17 mouse cellular contexts compared by ENCODE assay signal in genomic region chr1:135252854-135253253, GRCm38 (mm10). TPM values are rescaled to one million over a fixed set of nuclear protein-coding genes. Genes with fewer than 3 reads are reported as not detected.
DNase-seq lines count a peak whose midpoint lies in the region; ATAC-seq and TF ChIP-seq lines count a peak whose summit lies in the region.
"Had no signal": no experiment of that assay in that cellular context is flagged by ENCODE, and none has a peak within 500 bp of the region (broad histone marks: within the 10 kb centered on the region; RNA-seq: fewer than 3 reads in every experiment).

No protein-coding gene starts in this region.

- no peak for TF ChIP-seq POLR2A in cerebellum, adult 2 months (IDR thresholded peaks at IDR 0.05; ENCODE audit: borderline replicate concordance, insufficient read depth, low read length)

- H3K27ac ChIP-seq in embryonic facial prominence, embryonic 15.5 days (replicated peaks): no peak overlapping the region
- H3K27ac ChIP-seq in cerebellum, adult 2 months (ENCODE audit: insufficient read depth, low read length): no peak overlapping the region
- no peak overlapping the region for H3K27ac ChIP-seq in hindbrain, embryonic 16.5 days (ENCODE audit: low read depth, low read length)
- H3K27ac ChIP-seq in forebrain, embryonic 16.5 days (ENCODE audit: low read length): no peak overlapping the region
- H3K27ac ChIP-seq: embryonic facial prominence, embryonic 13.5 days; heart, adult 2 months; hindbrain, embryonic 10.5 days; midbrain, embryonic 10.5 days had no signal

- no peaks in the 10 kb centered on the region for H3K9me3 ChIP-seq in embryonic facial prominence, embryonic 15.5 days (replicated peaks)
- no peaks in the 10 kb centered on the region for H3K9me3 ChIP-seq in hindbrain, embryonic 16.5 days (ENCODE audit: control insufficient read depth, low read length)
- H3K9me3 ChIP-seq in forebrain, embryonic 16.5 days (ENCODE audit: control insufficient read depth, low read length): no peaks in the 10 kb centered on the region
- H3K9me3 ChIP-seq: embryonic facial prominence, embryonic 13.5 days; hindbrain, embryonic 10.5 days; midbrain, embryonic 10.5 days had no signal

- no peak overlapping the region for H3K4me3 ChIP-seq in embryonic facial prominence, embryonic 15.5 days (replicated peaks)
- H3K4me3 ChIP-seq in cerebellum, adult 2 months (replicated peaks; ENCODE audit: insufficient read depth, low read depth, low read length): no peak overlapping the region
- no peak overlapping the region for H3K4me3 ChIP-seq in hindbrain, embryonic 16.5 days (ENCODE audit: low read length)
- no peak overlapping the region for H3K4me3 ChIP-seq in forebrain, embryonic 16.5 days (replicated peaks; ENCODE audit: low read length)
- H3K4me3 ChIP-seq: embryonic facial prominence, embryonic 13.5 days; heart, adult 2 months; hindbrain, embryonic 10.5 days; midbrain, embryonic 10.5 days had no signal

- no peak overlapping the region for H3K9ac ChIP-seq in embryonic facial prominence, embryonic 15.5 days
- H3K9ac ChIP-seq in hindbrain, embryonic 16.5 days (ENCODE audit: low read depth, low read length): no peak overlapping the region
- H3K9ac ChIP-seq in forebrain, embryonic 16.5 days (replicated peaks; ENCODE audit: low read depth, low read length): no peak overlapping the region
- H3K9ac ChIP-seq: embryonic facial prominence, embryonic 13.5 days; liver, embryonic 14.5 days had no signal

- no peaks in the 10 kb centered on the region for H3K36me3 ChIP-seq in embryonic facial prominence, embryonic 15.5 days
- H3K36me3 ChIP-seq in hindbrain, embryonic 16.5 days (ENCODE audit: control insufficient read depth, insufficient read depth, low read length): no peaks in the 10 kb centered on the region
- H3K36me3 ChIP-seq in forebrain, embryonic 16.5 days (ENCODE audit: control insufficient read depth, insufficient read depth): no peaks in the 10 kb centered on the region
- H3K36me3 ChIP-seq: embryonic facial prominence, embryonic 13.5 days; hindbrain, embryonic 10.5 days; midbrain, embryonic 10.5 days had no signal

- peaks cover 25% of the 10 kb centered on the region for H3K4me1 ChIP-seq in embryonic facial prominence, embryonic 15.5 days
- H3K4me1 ChIP-seq in cerebellum, adult 2 months (ENCODE audit: control insufficient read depth, insufficient read depth, low read length): no peaks in the 10 kb centered on the region
- peaks cover 2% of the 10 kb centered on the region; the same call in 1 of the 2 replicates for H3K4me1 ChIP-seq in hindbrain, embryonic 16.5 days (ENCODE audit: control insufficient read depth, insufficient read depth, low read depth, low read length)
- peaks cover 8% of the 10 kb centered on the region for H3K4me1 ChIP-seq in forebrain, embryonic 16.5 days (replicated peaks; ENCODE audit: control insufficient read depth, insufficient read depth, low read length)

- DNase-seq in gastrocnemius, adult 18-20 months (ENCODE audit: low spot score): peak; percentile 75
- no peak for DNase-seq in gastrocnemius, postnatal 10 days
- DNase-seq in 416B (ENCODE audit: low read depth): peak; percentile 59
- DNase-seq in lung, postnatal 25 days (ENCODE audit: low spot score): peak; percentile 63
- no peak for DNase-seq in cerebellum, adult 2 months
- DNase-seq: cerebellum, adult 18-20 months; heart, adult 2 months; kidney, adult 2 months had no signal

- H3K4me2 ChIP-seq in embryonic facial prominence, embryonic 15.5 days (replicated peaks): no peak overlapping the region
- no peak overlapping the region for H3K4me2 ChIP-seq in hindbrain, embryonic 16.5 days (ENCODE audit: low read length)
- H3K4me2 ChIP-seq in forebrain, embryonic 16.5 days (ENCODE audit: low read length): no peak overlapping the region
- H3K4me2 ChIP-seq: embryonic facial prominence, embryonic 13.5 days had no signal

- TF ChIP-seq CTCF in cerebellum, adult 2 months (IDR thresholded peaks at IDR 0.05; ENCODE audit: borderline replicate concordance, insufficient read depth, low read depth, low read length): no peak

- H3K27me3 ChIP-seq in embryonic facial prominence, embryonic 15.5 days: no peaks in the 10 kb centered on the region
- no peaks in the 10 kb centered on the region for H3K27me3 ChIP-seq in cerebellum, adult 2 months (ENCODE audit: control insufficient read depth, insufficient read depth, low read length)
- no peaks in the 10 kb centered on the region for H3K27me3 ChIP-seq in hindbrain, embryonic 16.5 days (replicated peaks; ENCODE audit: control insufficient read depth, insufficient read depth, low read length)
- H3K27me3 ChIP-seq in forebrain, embryonic 16.5 days (replicated peaks; ENCODE audit: control insufficient read depth, insufficient read depth, low read length): no peaks in the 10 kb centered on the region

- 0 out of 2 replicates have a peak, but pooled peaks have one; percentile 12 for ATAC-seq in embryonic facial prominence, embryonic 15.5 days (ENCODE audit: insufficient number of reproducible peaks, low FRiP score, low TSS enrichment, low read depth)
- ATAC-seq in hindbrain, embryonic 16.5 days: no peak
- ATAC-seq in forebrain, embryonic 16.5 days: no peak
- ATAC-seq: forebrain, embryonic 14.5 days had no signal

- 11% methylated on average over 4 of the region's 4 CpGs for WGBS in embryonic facial prominence, embryonic 15.5 days
- 52% methylated on average over 4 of the region's 4 CpGs for WGBS in cerebellum, adult 2 months
- WGBS in hindbrain, embryonic 16.5 days: 77% methylated on average over 4 of the region's 4 CpGs
- 43% methylated on average over 4 of the region's 4 CpGs for WGBS in forebrain, embryonic 16.5 days

RNA-seq across cellular contexts. Expression of gene Elf3, which starts 5.5 kb away (rescaled TPM):
- total RNA-seq in gastrocnemius, adult 18-20 months (2021): under 1 TPM; 0.59 to 0.62 TPM
- under 1 TPM; 0.23 to 0.25 TPM for total RNA-seq in gastrocnemius, postnatal 10 days (2021)
- polyA plus RNA-seq in embryonic facial prominence, embryonic 15.5 days (2015; fragmentation: Nextera tagmentation; extraction: Ambion mirVana): 26.8 and 30.2 TPM in 2 replicates
- 0.34 and 0.63 TPM in 2 replicates for polyA plus RNA-seq in cerebellum, adult 2 months (2012; rRNA removed)
- polyA plus RNA-seq in hindbrain, embryonic 16.5 days (2015; fragmentation: Nextera tagmentation; extraction: Ambion mirVana): 0.28 and 0.29 TPM in 2 replicates
- 0.10 and 0.53 TPM in 2 replicates for polyA plus RNA-seq in forebrain, embryonic 16.5 days (2015; fragmentation: Nextera tagmentation; extraction: Ambion mirVana)
- total RNA-seq: heart, adult 2 months; left cerebral cortex, postnatal 14 days had no signal

RNA-seq across cellular contexts. Expression of gene Rnpep, which starts 31.0 kb away (rescaled TPM):
- 10 to 100 TPM; 11.6 to 12.1 TPM for total RNA-seq in gastrocnemius, adult 18-20 months (2021)
- 10 to 100 TPM; 11.4 to 16.8 TPM for total RNA-seq in gastrocnemius, postnatal 10 days (2021)
- polyA plus RNA-seq in embryonic facial prominence, embryonic 15.5 days (2015; fragmentation: Nextera tagmentation; extraction: Ambion mirVana): 94.1 and 105 TPM in 2 replicates
- 54.2 and 54.4 TPM in 2 replicates for polyA plus RNA-seq in cerebellum, adult 2 months (2012; rRNA removed)
- 94.1 and 105 TPM in 2 replicates for polyA plus RNA-seq in hindbrain, embryonic 16.5 days (2015; fragmentation: Nextera tagmentation; extraction: Ambion mirVana)
- polyA plus RNA-seq in forebrain, embryonic 16.5 days (2015; fragmentation: Nextera tagmentation; extraction: Ambion mirVana): 93.3 and 100 TPM in 2 replicates

Comparison
In these comparisons a context has a peak if more than half of its experiments do, and no peak if none do; other contexts are left out.
1. DNase-seq: peak in gastrocnemius, adult 18-20 months (single experiment), 416B (single experiment) and lung, postnatal 25 days (single experiment); none in gastrocnemius, postnatal 10 days (single experiment) and cerebellum, adult 2 months (0 of 2).
2. RNA of gene Elf3, which starts 5.5 kb away (polyA plus RNA-seq): 26.8 to 30.2 TPM in embryonic facial prominence, embryonic 15.5 days; 0.34 to 0.63 TPM in cerebellum, adult 2 months, 0.28 to 0.29 TPM in hindbrain, embryonic 16.5 days and 0.10 to 0.53 TPM in forebrain, embryonic 16.5 days; every median in the first group is over 10 times any median in the second.